Mouse (Mus musculus): ENCODE results near the gene Serpina9. TPM values are rescaled to one million over a fixed set of nuclear protein-coding genes. Genes with fewer than 3 reads are reported as not detected.

The Serpina9 gene
- polyA plus RNA-seq, 1 experiment = not detected

DNA sequence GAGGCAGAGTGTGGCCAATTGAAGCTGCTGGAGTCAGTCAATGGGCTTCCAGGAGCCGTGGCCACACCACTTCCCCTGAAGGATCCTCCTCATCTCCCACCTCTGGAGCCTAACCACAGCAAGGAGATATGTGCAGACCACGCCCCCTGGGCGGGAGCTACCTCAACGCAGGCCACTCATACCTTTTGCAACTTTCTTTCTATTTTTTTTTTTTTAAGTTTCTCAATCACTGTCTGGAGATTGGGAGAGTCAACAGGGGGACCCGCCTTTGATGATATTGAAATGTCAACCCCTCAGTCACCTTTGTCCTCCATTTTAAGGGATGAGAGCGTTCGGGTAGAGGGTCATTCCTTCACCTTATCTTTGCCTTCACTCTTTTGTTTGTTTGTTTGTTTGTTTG lies 30.8 kb upstream of the Serpina9 start, which contains the start of gene Serpina12:
Gene Serpina12, minus strand, starts transcription at position 101 of the 400 bp plus-strand sequence.
- no peak within 1 kb of the TSS for H3K27ac ChIP-seq (ENCODE audit: insufficient read depth, low read depth, low read length)
- no peaks in the 10 kb centered on the region for H3K36me3 ChIP-seq (ENCODE audit: control insufficient read depth, insufficient read depth, low read length)
- 90% methylated on average over 7 of the region's 7 CpGs for WGBS
- TF ChIP-seq CTCF (conservative IDR thresholded peaks at IDR 0.05; ENCODE audit: insufficient read depth, insufficient read length, low read depth, low read length) (no peak), POLR2A (IDR thresholded peaks at IDR 0.05; ENCODE audit: low read depth, low read length) (no peak)
- no peak within 1 kb of the TSS for H3K4me3 ChIP-seq (ENCODE audit: insufficient read depth, low read depth, low read length)
- H3K4me1 ChIP-seq (ENCODE audit: control insufficient read depth, insufficient read depth, low read length) = no peaks in the 10 kb centered on the region
- DNase-seq = no peak
- no peaks in the 10 kb centered on the region for H3K27me3 ChIP-seq (replicated peaks; ENCODE audit: control insufficient read depth, insufficient read depth, low read length)

DNA sequence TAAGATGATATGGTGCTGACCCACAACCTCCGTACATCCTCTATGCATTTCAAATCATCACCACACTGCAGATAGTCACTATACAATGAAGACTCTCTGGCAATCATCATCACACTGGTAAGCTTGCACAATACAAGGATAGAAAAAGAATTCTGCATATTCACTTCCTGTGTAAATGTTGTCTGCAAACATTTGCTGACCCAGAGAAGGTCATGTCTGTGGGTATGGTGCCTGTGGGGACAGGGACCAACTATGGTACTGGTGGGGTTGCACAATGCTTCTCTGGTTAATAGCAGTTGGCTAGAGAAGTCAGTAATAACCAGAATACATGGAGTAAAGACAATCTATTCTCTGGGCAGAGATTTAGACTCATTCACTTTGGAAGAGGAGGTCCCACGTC lies 29.2 kb upstream of the Serpina9 start:
- no peak for DNase-seq
- 94% methylated on average over 2 of the region's 2 CpGs for WGBS

DNA sequence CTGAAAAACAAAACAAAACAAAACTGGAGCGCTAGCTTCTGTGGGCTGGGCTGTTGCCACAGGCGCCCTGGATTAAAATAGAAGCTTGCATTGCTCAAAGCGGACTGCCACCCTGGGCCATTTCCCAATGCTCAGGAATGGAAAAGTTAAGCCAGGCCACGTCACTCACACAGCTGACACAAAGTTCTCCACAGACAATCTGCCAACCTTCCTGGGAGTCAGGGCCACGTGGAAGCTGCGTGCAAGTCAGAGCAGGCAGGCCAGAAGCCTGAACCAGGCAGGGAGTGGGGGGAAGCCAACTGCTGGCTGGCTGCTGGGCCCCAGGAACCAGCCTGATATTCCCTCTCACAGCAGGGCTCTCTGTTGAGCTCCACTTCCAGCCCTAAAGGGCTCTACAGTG lies 27.8 kb upstream of the Serpina9 start:
- DNase-seq = peak; percentile 21
- no peak overlapping the region for H3K27ac ChIP-seq (ENCODE audit: insufficient read depth, low read depth, low read length)
- 75% methylated on average over 6 of the region's 6 CpGs for WGBS
- no peak overlapping the region for H3K4me3 ChIP-seq (ENCODE audit: insufficient read depth, low read depth, low read length)
- no peaks in the 10 kb centered on the region for H3K36me3 ChIP-seq (ENCODE audit: control insufficient read depth, insufficient read depth, low read length)
- no peaks in the 10 kb centered on the region for H3K27me3 ChIP-seq (replicated peaks; ENCODE audit: control insufficient read depth, insufficient read depth, low read length)
- no peak for TF ChIP-seq CTCF (conservative IDR thresholded peaks at IDR 0.05; ENCODE audit: insufficient read depth, insufficient read length, low read depth, low read length)
- no peak for TF ChIP-seq POLR2A (IDR thresholded peaks at IDR 0.05; ENCODE audit: low read depth, low read length)
- no peaks in the 10 kb centered on the region for H3K4me1 ChIP-seq (ENCODE audit: control insufficient read depth, insufficient read depth, low read length)

More for the DNA sequence above, 29.2 kb upstream of the Serpina9 start:
- no peaks in the 10 kb centered on the region for H3K27me3 ChIP-seq (replicated peaks; ENCODE audit: control insufficient read depth, insufficient read depth, low read length)
- no peaks in the 10 kb centered on the region for H3K4me1 ChIP-seq (ENCODE audit: control insufficient read depth, insufficient read depth, low read length)
- H3K36me3 ChIP-seq (ENCODE audit: control insufficient read depth, insufficient read depth, low read length) = no peaks in the 10 kb centered on the region
- no peak overlapping the region for H3K4me3 ChIP-seq (ENCODE audit: insufficient read depth, low read depth, low read length)
- no peak for TF ChIP-seq CTCF (conservative IDR thresholded peaks at IDR 0.05; ENCODE audit: insufficient read depth, insufficient read length, low read depth, low read length)
- H3K27ac ChIP-seq (ENCODE audit: insufficient read depth, low read depth, low read length) = no peak overlapping the region

DNA sequence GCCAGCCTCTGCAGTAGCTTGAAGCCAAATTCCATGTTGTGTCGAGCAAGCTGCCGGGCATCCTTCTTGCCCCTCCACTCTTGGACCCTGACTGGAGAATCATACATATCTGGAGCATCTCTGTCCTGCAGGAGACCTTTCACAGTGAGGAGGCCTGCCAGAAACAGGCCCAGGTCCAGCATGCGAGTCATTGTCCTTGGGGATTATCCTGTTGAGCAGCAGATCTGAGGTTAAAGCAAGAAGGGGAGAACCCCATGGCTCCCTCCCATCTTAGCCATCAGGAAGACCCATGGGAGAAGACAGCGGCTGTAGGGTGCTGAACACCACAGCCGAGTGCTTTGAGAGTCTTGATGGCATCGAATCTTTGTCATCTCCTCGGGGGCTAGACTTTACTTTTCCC lies 24.6 kb upstream of the Serpina9 start:
- H3K27me3 ChIP-seq (replicated peaks; ENCODE audit: control insufficient read depth, insufficient read depth, low read length) = no peaks in the 10 kb centered on the region
- DNase-seq = no peak
- TF ChIP-seq POLR2A (IDR thresholded peaks at IDR 0.05; ENCODE audit: low read depth, low read length) (no peak), CTCF (conservative IDR thresholded peaks at IDR 0.05; ENCODE audit: insufficient read depth, insufficient read length, low read depth, low read length) (no peak)
- no peak overlapping the region for H3K4me3 ChIP-seq (ENCODE audit: insufficient read depth, low read depth, low read length)
- H3K4me1 ChIP-seq (ENCODE audit: control insufficient read depth, insufficient read depth, low read length) = no peaks in the 10 kb centered on the region
- H3K36me3 ChIP-seq (ENCODE audit: control insufficient read depth, insufficient read depth, low read length) = no peaks in the 10 kb centered on the region
- WGBS = 91% methylated on average over 7 of the region's 7 CpGs
- no peak overlapping the region for H3K27ac ChIP-seq (ENCODE audit: insufficient read depth, low read depth, low read length)

DNA sequence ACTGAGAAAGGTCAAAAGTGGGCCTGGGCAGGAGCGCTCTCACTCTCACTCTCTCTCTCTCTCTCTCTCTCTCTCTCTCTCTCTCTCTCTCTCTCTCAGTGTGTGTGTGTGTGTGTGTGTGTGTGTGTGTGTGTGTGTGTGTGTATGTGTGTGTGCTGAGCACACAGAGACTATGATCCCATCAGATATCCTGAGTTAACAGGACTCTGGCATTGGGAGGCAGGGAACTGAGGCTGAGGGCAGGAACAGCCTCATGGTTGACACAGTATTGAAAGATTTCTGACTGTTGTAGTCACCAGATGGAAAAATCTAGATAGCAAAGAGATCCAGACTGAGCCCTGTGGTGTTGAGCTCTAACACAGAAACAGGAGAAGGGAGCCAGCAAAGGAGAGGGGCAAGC lies 20.2 kb upstream of the Serpina9 start:
- 100% methylated on average over 1 of the region's 1 CpGs for WGBS
- H3K4me3 ChIP-seq (ENCODE audit: insufficient read depth, low read depth, low read length) = no peak overlapping the region
- H3K27me3 ChIP-seq (replicated peaks; ENCODE audit: control insufficient read depth, insufficient read depth, low read length) = no peaks in the 10 kb centered on the region
- no peak overlapping the region for H3K27ac ChIP-seq (ENCODE audit: insufficient read depth, low read depth, low read length)
- no peaks in the 10 kb centered on the region for H3K36me3 ChIP-seq (ENCODE audit: control insufficient read depth, insufficient read depth, low read length)
- TF ChIP-seq POLR2A (IDR thresholded peaks at IDR 0.05; ENCODE audit: low read depth, low read length) = no peak
- TF ChIP-seq CTCF (conservative IDR thresholded peaks at IDR 0.05; ENCODE audit: insufficient read depth, insufficient read length, low read depth, low read length) = no peak
- H3K4me1 ChIP-seq (ENCODE audit: control insufficient read depth, insufficient read depth, low read length) = no peaks in the 10 kb centered on the region
- DNase-seq = no peak

DNA sequence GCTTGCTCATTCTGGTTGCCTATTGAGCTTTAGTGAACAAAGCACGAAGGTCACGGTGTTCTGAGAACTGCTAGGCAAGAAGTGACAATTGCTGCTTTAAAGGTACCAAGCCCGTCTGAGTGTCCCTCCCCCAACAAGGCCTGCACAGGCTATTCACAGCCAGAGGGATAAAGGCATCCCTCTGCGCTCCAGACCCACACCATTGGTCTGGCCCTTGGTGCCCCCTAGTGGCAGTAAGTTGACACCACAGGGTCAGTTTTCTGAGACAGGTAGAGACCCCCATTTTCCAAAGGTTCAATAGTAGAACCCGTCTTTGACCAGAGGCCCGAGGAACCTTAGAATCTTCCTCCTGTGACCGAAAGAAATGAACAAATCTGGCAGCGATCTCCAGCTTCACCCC lies 16.4 kb upstream of the Serpina9 start:
- DNase-seq = peak; percentile 20
- WGBS = 46% methylated on average over 8 of the region's 8 CpGs

DNA sequence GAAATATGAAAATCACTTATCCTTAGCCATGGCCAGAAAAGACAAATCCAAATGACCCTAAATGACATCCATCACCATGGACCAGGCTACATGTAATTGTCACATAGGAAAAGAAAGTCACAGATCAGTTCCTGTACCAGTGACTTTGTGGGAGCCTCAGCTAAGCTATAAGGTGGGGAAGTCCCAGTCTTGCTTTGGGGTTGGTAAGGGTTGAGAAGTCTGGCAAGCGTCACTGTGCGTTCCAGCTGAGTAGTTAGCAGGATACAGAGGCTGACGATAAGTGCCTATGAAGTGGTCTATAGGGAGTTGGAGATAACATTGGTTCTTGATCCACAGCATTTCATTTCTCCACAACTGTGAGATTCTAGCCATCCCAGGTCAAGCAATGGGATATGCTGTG lies 1.7 kb upstream of the Serpina9 start:
- WGBS = 45% methylated on average over 3 of the region's 3 CpGs
- no peaks in the 10 kb centered on the region for H3K27me3 ChIP-seq (replicated peaks; ENCODE audit: control insufficient read depth, insufficient read depth, low read length)
- no peak overlapping the region for H3K4me3 ChIP-seq (ENCODE audit: insufficient read depth, low read depth, low read length)
- H3K36me3 ChIP-seq (ENCODE audit: control insufficient read depth, insufficient read depth, low read length) = no peaks in the 10 kb centered on the region
- H3K4me1 ChIP-seq (ENCODE audit: control insufficient read depth, insufficient read depth, low read length) = no peaks in the 10 kb centered on the region
- no peak for TF ChIP-seq CTCF (conservative IDR thresholded peaks at IDR 0.05; ENCODE audit: insufficient read depth, insufficient read length, low read depth, low read length)
- TF ChIP-seq POLR2A (IDR thresholded peaks at IDR 0.05; ENCODE audit: low read depth, low read length) = no peak
- DNase-seq = no peak
- no peak overlapping the region for H3K27ac ChIP-seq (ENCODE audit: insufficient read depth, low read depth, low read length)

More for the DNA sequence above, 16.4 kb upstream of the Serpina9 start:
- Histone ChIP-seq H3K36me3 (ENCODE audit: control insufficient read depth, insufficient read depth, low read length) (no peaks in the 10 kb centered on the region), H3K4me3 (ENCODE audit: insufficient read depth, low read depth, low read length) (no peak overlapping the region), H3K27ac (ENCODE audit: insufficient read depth, low read depth, low read length) (no peak overlapping the region), H3K27me3 (replicated peaks; ENCODE audit: control insufficient read depth, insufficient read depth, low read length) (no peaks in the 10 kb centered on the region), H3K4me1 (ENCODE audit: control insufficient read depth, insufficient read depth, low read length) (no peaks in the 10 kb centered on the region)
- TF ChIP-seq POLR2A (IDR thresholded peaks at IDR 0.05; ENCODE audit: low read depth, low read length) = no peak
- peak; percentile 71 for TF ChIP-seq CTCF (conservative IDR thresholded peaks at IDR 0.05; ENCODE audit: insufficient read depth, insufficient read length, low read depth, low read length)

DNA sequence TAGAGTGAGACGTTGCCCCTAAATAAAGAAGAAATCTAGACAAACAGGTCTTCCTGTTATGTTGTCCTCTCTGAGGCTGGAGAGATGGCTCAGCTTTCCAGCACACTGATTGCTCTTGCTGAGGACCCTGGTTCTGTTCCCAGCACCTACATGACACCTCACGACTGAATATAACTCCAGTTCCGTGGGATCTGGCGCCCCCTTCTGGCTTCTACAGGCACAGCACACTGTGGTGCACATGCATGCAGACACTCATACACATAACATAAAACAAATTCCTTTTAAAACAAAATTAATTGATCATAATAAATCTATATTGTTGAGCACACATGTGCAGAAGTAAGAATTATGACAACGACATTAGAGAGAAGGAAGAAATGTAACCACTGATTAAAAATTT lies 8.9 kb downstream of the Serpina9 start:
- WGBS = 89% methylated on average over 5 of the region's 5 CpGs
- no peak for DNase-seq
- no peak overlapping the region for H3K27ac ChIP-seq (ENCODE audit: insufficient read depth, low read depth, low read length)
- no peak overlapping the region for H3K4me3 ChIP-seq (ENCODE audit: insufficient read depth, low read depth, low read length)
- H3K4me1 ChIP-seq (ENCODE audit: control insufficient read depth, insufficient read depth, low read length) = no peaks in the 10 kb centered on the region
- H3K27me3 ChIP-seq (replicated peaks; ENCODE audit: control insufficient read depth, insufficient read depth, low read length) = no peaks in the 10 kb centered on the region
- no peaks in the 10 kb centered on the region for H3K36me3 ChIP-seq (ENCODE audit: control insufficient read depth, insufficient read depth, low read length)
- TF ChIP-seq POLR2A (IDR thresholded peaks at IDR 0.05; ENCODE audit: low read depth, low read length) (no peak), CTCF (conservative IDR thresholded peaks at IDR 0.05; ENCODE audit: insufficient read depth, insufficient read length, low read depth, low read length) (no peak)
